Mouse (Mus musculus) leukemia stem cell, adult 10-12 weeks (primary cell): ENCODE results near the gene Clca3b. TPM values are rescaled to one million over a fixed set of nuclear protein-coding genes. Genes with fewer than 3 reads are reported as not detected.

ENCODE experiments used
- polyA plus RNA-seq: library from polyadenylated mRNA; stranded (reverse); fragments of >175 nt; gene quantifications from 2 replicates; pipeline ENCODE4 v1.2.3, GENCODE M21; 2012; ENCODE audit warnings: low replicate concordance

The Clca3b gene
- not detected in 2 replicates for polyA plus RNA-seq

GRCm38 (mm10) chr3:144849014-144849556 lies at the start of gene Clca3b:
TSS of gene Clca3b (minus strand) at chr3:144849357.

GRCm38 (mm10) chr3:144819219-144819618 lies 29.9 kb downstream of the Clca3b start, which contains the start of gene Clca3a2:
TSS of gene Clca3a2 (minus strand) at chr3:144819494.

Other genes starting within 250 kb of the Clca3b start
- gene Sh3glb1, start 129.0 kb downstream of the Clca3b start, polyA plus RNA-seq: 58.3 and 59.8 TPM in 2 replicates
- 0.86 and 1.8 TPM in 2 replicates for gene Clca3a1, start 88.4 kb downstream of the Clca3b start, polyA plus RNA-seq
- not detected in 2 replicates for gene Clca3a2, start 29.9 kb downstream of the Clca3b start, polyA plus RNA-seq
- not detected in 2 replicates for gene Clca4b, start 83.2 kb upstream of the Clca3b start, polyA plus RNA-seq
- gene Clca4a, start 125.7 kb upstream of the Clca3b start, polyA plus RNA-seq: not detected in 2 replicates
- not detected in 2 replicates for gene Clca1, start 183.4 kb upstream of the Clca3b start, polyA plus RNA-seq